25 mouse cellular contexts compared by ENCODE assay signal in genomic region chr5:140117968-140118367, GRCm38 (mm10).
DNase-seq lines count a peak whose midpoint lies in the region; ATAC-seq and TF ChIP-seq lines count a peak whose summit lies in the region.
"Had no signal": no experiment of that assay in that cellular context is flagged by ENCODE, and none has a peak within 500 bp of the region (broad histone marks: within the 10 kb centered on the region; RNA-seq: fewer than 3 reads in every experiment).

No protein-coding gene starts in this region.

- H3K4me1 ChIP-seq in kidney, adult 2 months (ENCODE audit: control insufficient read depth, insufficient read depth, low read length): peaks cover 12% of the 10 kb centered on the region
- H3K4me1 ChIP-seq in kidney, embryonic 14.5 days (ENCODE audit: control insufficient read depth, insufficient read depth, low read length): no peaks in the 10 kb centered on the region
- peaks cover 40% of the 10 kb centered on the region for H3K4me1 ChIP-seq in liver, postnatal 0 days (ENCODE audit: insufficient read depth)
- no peaks in the 10 kb centered on the region for H3K4me1 ChIP-seq in midbrain, embryonic 11.5 days (ENCODE audit: control insufficient read depth, insufficient read depth, low read length)

- no peaks in the 10 kb centered on the region for H3K9me3 ChIP-seq in kidney, embryonic 14.5 days (ENCODE audit: control insufficient read depth, low read length)
- no peaks in the 10 kb centered on the region for H3K9me3 ChIP-seq in liver, postnatal 0 days (ENCODE audit: low read length)
- no peaks in the 10 kb centered on the region for H3K9me3 ChIP-seq in midbrain, embryonic 11.5 days (ENCODE audit: control insufficient read depth, low read length)
- H3K9me3 ChIP-seq: heart, embryonic 12.5 days; lung, embryonic 15.5 days; midbrain, embryonic 13.5 days; neural tube, embryonic 13.5 days had no signal

- no peak for TF ChIP-seq CTCF in kidney, adult 2 months (conservative IDR thresholded peaks at IDR 0.05; ENCODE audit: insufficient read depth, insufficient read length, low read depth, low read length)
- TF ChIP-seq CTCF in liver, postnatal 0 days (IDR thresholded peaks at IDR 0.05; ENCODE audit: low read depth): no peak

- no peak for ATAC-seq in kidney, embryonic 14.5 days (ENCODE audit: low FRiP score, low TSS enrichment)
- peak; percentile 91 for ATAC-seq in liver, postnatal 0 days
- ATAC-seq in midbrain, embryonic 11.5 days (ENCODE audit: low FRiP score): no peak
- ATAC-seq: CD4-positive, CD25-positive, alpha-beta regulatory T cell, adult 4 months; forebrain, embryonic 16.5 days; midbrain, embryonic 13.5 days had no signal

- no peak for TF ChIP-seq POLR2A in kidney, adult 2 months (IDR thresholded peaks at IDR 0.05; ENCODE audit: low read depth, low read length)

- H3K27me3 ChIP-seq in kidney, adult 2 months (replicated peaks; ENCODE audit: control insufficient read depth, insufficient read depth, low read length): no peaks in the 10 kb centered on the region
- H3K27me3 ChIP-seq in kidney, embryonic 14.5 days (ENCODE audit: control insufficient read depth, insufficient read depth, low read length): no peaks in the 10 kb centered on the region
- H3K27me3 ChIP-seq in liver, postnatal 0 days (ENCODE audit: insufficient read depth, low read length): no peaks in the 10 kb centered on the region
- no peaks in the 10 kb centered on the region for H3K27me3 ChIP-seq in midbrain, embryonic 11.5 days (ENCODE audit: control insufficient read depth, insufficient read depth, low read length)
- H3K27me3 ChIP-seq: heart, embryonic 12.5 days; lung, embryonic 15.5 days; midbrain, embryonic 13.5 days; neural tube, embryonic 13.5 days had no signal

- no peak overlapping the region for H3K4me2 ChIP-seq in kidney, embryonic 14.5 days (replicated peaks; ENCODE audit: low read depth, low read length)
- peak overlapping the region; percentile 43; the same call in 1 of the 2 replicates for H3K4me2 ChIP-seq in liver, postnatal 0 days (ENCODE audit: low read depth, low read length)
- H3K4me2 ChIP-seq in midbrain, embryonic 11.5 days: no peak overlapping the region
- H3K4me2 ChIP-seq: heart, embryonic 12.5 days; hindbrain, embryonic 14.5 days; lung, embryonic 15.5 days; midbrain, embryonic 13.5 days; neural tube, embryonic 13.5 days had no signal

- H3K9ac ChIP-seq in kidney, embryonic 14.5 days (ENCODE audit: low read depth, low read length): no peak overlapping the region
- peak overlapping the region; percentile 30; the same call in 1 of the 2 replicates for H3K9ac ChIP-seq in liver, postnatal 0 days (replicated peaks)
- no peak overlapping the region for H3K9ac ChIP-seq in midbrain, embryonic 11.5 days (ENCODE audit: low read length)
- H3K9ac ChIP-seq: heart, embryonic 12.5 days; hindbrain, embryonic 14.5 days; lung, embryonic 15.5 days; midbrain, embryonic 13.5 days; neural tube, embryonic 13.5 days had no signal

- peak; percentile 72 for DNase-seq in kidney, adult 2 months
- DNase-seq in kidney, postnatal 14 days: peak; percentile 45
- DNase-seq in kidney, postnatal 36 days: peak; percentile 60
- peak; percentile 68 for DNase-seq in liver, postnatal 0 days
- no peak for DNase-seq in midbrain, embryonic 11.5 days (ENCODE audit: low spot score, missing footprints)
- DNase-seq in embryo, embryonic 10.5 days (ENCODE audit: low spot score): no peak
- DNase-seq: adrenal gland, postnatal 14 days; cerebellum, adult 11 months; cerebellum, postnatal 10 days; gastrocnemius, adult 2 months; gastrocnemius, postnatal 36 days; heart, adult 2 months; layer of hippocampus, postnatal 36 days; left cerebral cortex, postnatal 4 days; lung, postnatal 36 days; right cerebral cortex, postnatal 4 days had no signal

- no peak overlapping the region for H3K4me3 ChIP-seq in kidney, adult 2 months (ENCODE audit: insufficient read depth, low read depth, low read length)
- no peak overlapping the region for H3K4me3 ChIP-seq in kidney, embryonic 14.5 days (ENCODE audit: low read length)
- H3K4me3 ChIP-seq in liver, postnatal 0 days (ENCODE audit: low read depth, low read length): no peak overlapping the region
- no peak overlapping the region for H3K4me3 ChIP-seq in midbrain, embryonic 11.5 days (ENCODE audit: low read depth, low read length)
- H3K4me3 ChIP-seq: erythroblast, embryonic 14.5 days; gastrocnemius, adult 2 months; heart, adult 2 months; heart, embryonic 12.5 days; lung, embryonic 15.5 days; midbrain, embryonic 13.5 days; neural tube, embryonic 13.5 days had no signal

- no peak overlapping the region for H3K27ac ChIP-seq in kidney, adult 2 months (ENCODE audit: insufficient read depth, low read depth, low read length)
- H3K27ac ChIP-seq in kidney, embryonic 14.5 days (ENCODE audit: low read depth, low read length): no peak overlapping the region
- peak overlapping the region; percentile 91 for H3K27ac ChIP-seq in liver, postnatal 0 days (ENCODE audit: low read depth)
- no peak overlapping the region for H3K27ac ChIP-seq in midbrain, embryonic 11.5 days (ENCODE audit: low read depth, low read length)
- H3K27ac ChIP-seq: gastrocnemius, adult 2 months; heart, adult 2 months; hindbrain, embryonic 14.5 days; lung, embryonic 15.5 days; midbrain, embryonic 13.5 days; neural tube, embryonic 13.5 days had no signal

- H3K36me3 ChIP-seq in kidney, adult 2 months (ENCODE audit: control insufficient read depth, insufficient read depth, low read length): no peaks in the 10 kb centered on the region
- no peaks in the 10 kb centered on the region for H3K36me3 ChIP-seq in kidney, embryonic 14.5 days (ENCODE audit: control insufficient read depth, insufficient read depth, low read length)
- H3K36me3 ChIP-seq in liver, postnatal 0 days (replicated peaks; ENCODE audit: insufficient read depth, low read length): peaks cover 12% of the 10 kb centered on the region
- H3K36me3 ChIP-seq in midbrain, embryonic 11.5 days (ENCODE audit: control insufficient read depth, insufficient read depth, low read length): no peaks in the 10 kb centered on the region
- H3K36me3 ChIP-seq: lung, embryonic 15.5 days; midbrain, embryonic 13.5 days; neural tube, embryonic 13.5 days had no signal

- TF ChIP-seq EP300 in liver, postnatal 0 days (IDR thresholded peaks at IDR 0.05; ENCODE audit: low read depth): peak; percentile 94

Comparison
In these comparisons a context has a peak if more than half of its experiments do, and no peak if none do; other contexts are left out.
1. DNase-seq: peak in kidney, adult 2 months (single experiment), kidney, postnatal 14 days (single experiment), kidney, postnatal 36 days (2 of 2) and liver, postnatal 0 days (single experiment); none in midbrain, embryonic 11.5 days (single experiment) and embryo, embryonic 10.5 days (single experiment).